Mouse (Mus musculus) stomach, embryonic 15.5 days (tissue): ENCODE measurements around the gene Galnt13. TPM values are rescaled to one million over a fixed set of nuclear protein-coding genes. Genes with fewer than 3 reads are reported as not detected.
"Not testable (repeated sequence)": the region's sequence is repeated elsewhere in the genome, so short reads cannot be mapped to it uniquely, and the experiment has no call there.

Experiments used
- ATAC-seq: fragments of 200-750 bp; cut with Nextera tagmentation; 2 replicates; pipeline ENCODE4 v1.8.0; 2017; ENCODE audit warnings: low read depth, moderate number of reproducible peaks, moderate TSS enrichment; ENCODE audit not compliant: insufficient read depth, low FRiP score
- H3K27ac ChIP-seq: fragments of 300-500 bp; sonication (generic); 2 replicates; pipeline ENCODE4 v1.5.1; 2015; ENCODE audit warnings: mild to moderate bottlenecking, inconsistent platforms
- H3K27me3 ChIP-seq: fragments of 300-500 bp; sonication (generic); replicated peaks from 2 replicates; pipeline ENCODE4 v1.6.1; 2015; ENCODE audit warnings: inconsistent platforms
- H3K36me3 ChIP-seq: fragments of 300-500 bp; sonication (generic); 2 replicates; pipeline ENCODE4 v1.6.1; 2015; ENCODE audit warnings: inconsistent platforms
- H3K4me1 ChIP-seq: fragments of 300-500 bp; sonication (generic); 2 replicates; pipeline ENCODE4 v1.6.1; 2015; ENCODE audit warnings: inconsistent platforms
- H3K4me2 ChIP-seq: fragments of 300-500 bp; sonication (generic); 2 replicates; pipeline ENCODE4 v1.6.1; 2015; ENCODE audit warnings: mild to moderate bottlenecking, inconsistent platforms
- H3K4me3 ChIP-seq: fragments of 300-500 bp; sonication (generic); replicated peaks from 2 replicates; pipeline ENCODE4 v1.5.1; 2015; ENCODE audit warnings: inconsistent platforms
- H3K9ac ChIP-seq: fragments of 300-500 bp; sonication (generic); 2 replicates; pipeline ENCODE4 v1.6.1; 2015; ENCODE audit warnings: inconsistent platforms
- H3K9me3 ChIP-seq: fragments of 300-500 bp; sonication (generic); 2 replicates; pipeline ENCODE4 v1.6.1; 2016; ENCODE audit warnings: inconsistent platforms
- WGBS: fragments of 180-500 bp; shearing (Covaris S2); methylation state at CpG from one replicate; pipeline ENCODE4 v1.1.7; 2015; 5-methylcytosine and 5-hydroxymethylcytosine counted together
- polyA plus RNA-seq: library from polyadenylated mRNA; unstranded; fragments of >200 nt; fragmentation: Nextera tagmentation; extraction: Ambion mirVana; gene quantifications from 2 replicates; pipeline ENCODE4 v1.2.1, GENCODE M21; 2015

Galnt13 gene
- polyA plus RNA-seq, 1 experiment from 2014 or later = 0.92 TPM

DNA sequence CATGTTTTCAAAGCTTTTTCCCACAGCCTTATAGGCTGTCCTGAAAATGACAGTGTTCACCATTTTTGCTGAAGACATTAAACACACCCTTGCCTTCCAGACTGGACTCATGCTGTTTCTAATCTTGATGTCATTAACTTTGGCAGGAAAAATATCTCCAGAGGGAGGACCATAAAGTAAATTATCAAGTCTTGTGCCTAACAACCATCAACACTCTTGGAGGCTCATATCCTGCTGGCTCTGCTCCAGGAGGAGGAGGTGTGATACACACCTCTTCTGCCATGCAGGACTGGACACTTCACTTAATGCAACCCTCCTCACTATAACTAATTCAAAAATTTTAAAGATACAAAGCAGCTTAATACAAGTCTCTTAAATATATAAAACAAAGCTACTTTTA is 502.0 kb downstream of the Galnt13 start:
- Histone ChIP-seq H3K9me3 (no peaks in the 10 kb centered on the region), H3K9ac (no peak overlapping the region), H3K27ac (no peak overlapping the region), H3K4me1 (no peaks in the 10 kb centered on the region), H3K4me3 (no peak overlapping the region), H3K36me3 (no peaks in the 10 kb centered on the region), H3K4me2 (no peak overlapping the region), H3K27me3 (no peaks in the 10 kb centered on the region)
- no peak for ATAC-seq

DNA sequence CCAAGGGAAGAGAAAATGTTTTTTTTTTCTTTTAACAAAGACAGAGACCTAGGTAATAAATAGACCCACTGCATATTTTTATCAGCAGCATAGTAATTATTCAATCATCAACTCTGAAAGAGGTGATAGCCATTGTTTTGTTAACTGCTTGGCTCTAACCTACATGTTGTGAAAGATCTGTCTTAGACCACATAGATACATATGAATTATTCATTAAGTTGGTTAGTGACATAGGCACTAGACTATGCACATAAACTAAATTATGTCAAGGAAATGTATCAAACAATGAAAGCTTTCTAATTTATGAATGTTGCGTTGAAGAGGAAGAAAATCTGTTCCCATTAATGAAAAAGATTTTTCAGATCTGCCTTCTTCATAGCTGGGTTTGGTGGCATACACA is 507.3 kb downstream of the Galnt13 start:
- Histone ChIP-seq H3K36me3 (no peaks in the 10 kb centered on the region), H3K9ac (no peak overlapping the region), H3K4me2 (no peak overlapping the region), H3K4me3 (no peak overlapping the region), H3K9me3 (no peaks in the 10 kb centered on the region), H3K27me3 (no peaks in the 10 kb centered on the region), H3K27ac (no peak overlapping the region), H3K4me1 (no peaks in the 10 kb centered on the region)
- no peak for ATAC-seq
- 92% methylated on average over 1 of the region's 1 CpGs for WGBS

DNA sequence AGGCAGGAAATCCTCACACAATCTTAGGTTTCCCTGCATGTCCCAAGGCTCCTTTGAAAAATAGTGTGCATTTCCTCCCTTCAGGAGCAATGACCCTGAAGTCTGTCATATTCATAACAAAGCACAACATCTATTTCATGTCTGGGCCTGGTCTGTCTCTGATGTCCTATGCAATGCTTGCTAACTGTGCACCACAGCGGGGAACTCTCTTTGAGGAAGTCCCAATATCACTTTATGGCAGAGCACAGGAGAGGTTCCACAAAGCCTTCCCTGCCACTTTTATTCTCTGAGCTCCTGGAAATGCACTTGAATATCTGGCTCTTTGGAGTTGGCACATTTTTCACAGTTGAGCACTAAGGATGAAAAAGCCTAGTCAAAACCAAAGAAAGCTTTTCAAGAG is 547.7 kb downstream of the Galnt13 start:
- Histone ChIP-seq H3K36me3 (no peaks in the 10 kb centered on the region), H3K4me3 (no peak overlapping the region), H3K27me3 (no peaks in the 10 kb centered on the region), H3K9me3 (no peaks in the 10 kb centered on the region), H3K4me2 (no peak overlapping the region), H3K4me1 (no peaks in the 10 kb centered on the region), H3K9ac (no peak overlapping the region), H3K27ac (no peak overlapping the region)
- ATAC-seq = no peak
- 78% methylated on average over 1 of the region's 1 CpGs for WGBS

DNA sequence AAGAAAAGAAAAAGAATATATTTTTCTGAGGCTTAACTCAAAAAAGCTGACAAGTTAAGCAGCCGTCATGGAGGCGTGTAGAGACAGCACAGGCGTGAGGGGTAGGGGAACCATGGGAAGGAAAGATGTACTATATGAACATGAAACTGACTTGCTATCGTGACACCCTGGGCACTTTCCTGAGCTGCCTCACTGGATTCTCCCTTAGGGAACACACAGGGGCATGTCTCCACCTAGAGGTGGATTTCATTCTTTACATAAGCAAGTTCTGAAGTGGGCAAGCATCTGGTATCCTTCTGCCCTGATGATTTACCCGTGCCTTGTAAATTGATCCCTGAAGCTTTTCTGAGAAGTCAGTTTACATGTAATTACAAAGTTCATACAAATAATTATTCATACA is 586.4 kb downstream of the Galnt13 start:
- not testable (repeated sequence) for H3K4me3 ChIP-seq, ATAC-seq, H3K4me1 ChIP-seq, H3K36me3 ChIP-seq, H3K4me2 ChIP-seq, H3K27me3 ChIP-seq, H3K9me3 ChIP-seq, H3K27ac ChIP-seq, H3K9ac ChIP-seq
- no CpG with 5 or more reads among the region's 5 CpGs for WGBS

DNA sequence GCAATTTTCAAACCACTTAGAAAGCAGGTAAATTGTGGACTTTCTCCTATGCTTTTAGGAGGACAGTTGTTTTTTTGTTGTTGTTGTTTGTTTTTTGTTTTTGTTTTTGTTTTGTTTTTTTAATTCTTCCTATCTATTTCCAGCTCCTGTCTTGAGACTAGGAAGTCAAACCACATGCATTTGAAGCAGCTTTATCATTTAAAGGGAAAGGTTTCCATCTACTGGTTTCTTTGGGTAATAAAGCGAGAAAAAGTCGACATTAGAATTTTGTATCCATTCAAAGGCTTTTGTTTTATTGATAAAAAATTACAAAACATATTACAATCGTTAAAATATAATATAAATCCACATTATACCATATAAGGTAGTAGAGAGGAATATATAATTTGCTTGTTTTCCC is 598.5 kb downstream of the Galnt13 start:
- H3K27me3 ChIP-seq = no peaks in the 10 kb centered on the region
- WGBS = 53% methylated on average over 3 of the region's 3 CpGs
- H3K27ac ChIP-seq = no peak overlapping the region
- no peak overlapping the region for H3K4me3 ChIP-seq
- H3K9me3 ChIP-seq = no peaks in the 10 kb centered on the region
- H3K4me2 ChIP-seq = no peak overlapping the region
- no peaks in the 10 kb centered on the region for H3K36me3 ChIP-seq
- no peak overlapping the region for H3K9ac ChIP-seq
- H3K4me1 ChIP-seq = no peaks in the 10 kb centered on the region
- no peak for ATAC-seq

DNA sequence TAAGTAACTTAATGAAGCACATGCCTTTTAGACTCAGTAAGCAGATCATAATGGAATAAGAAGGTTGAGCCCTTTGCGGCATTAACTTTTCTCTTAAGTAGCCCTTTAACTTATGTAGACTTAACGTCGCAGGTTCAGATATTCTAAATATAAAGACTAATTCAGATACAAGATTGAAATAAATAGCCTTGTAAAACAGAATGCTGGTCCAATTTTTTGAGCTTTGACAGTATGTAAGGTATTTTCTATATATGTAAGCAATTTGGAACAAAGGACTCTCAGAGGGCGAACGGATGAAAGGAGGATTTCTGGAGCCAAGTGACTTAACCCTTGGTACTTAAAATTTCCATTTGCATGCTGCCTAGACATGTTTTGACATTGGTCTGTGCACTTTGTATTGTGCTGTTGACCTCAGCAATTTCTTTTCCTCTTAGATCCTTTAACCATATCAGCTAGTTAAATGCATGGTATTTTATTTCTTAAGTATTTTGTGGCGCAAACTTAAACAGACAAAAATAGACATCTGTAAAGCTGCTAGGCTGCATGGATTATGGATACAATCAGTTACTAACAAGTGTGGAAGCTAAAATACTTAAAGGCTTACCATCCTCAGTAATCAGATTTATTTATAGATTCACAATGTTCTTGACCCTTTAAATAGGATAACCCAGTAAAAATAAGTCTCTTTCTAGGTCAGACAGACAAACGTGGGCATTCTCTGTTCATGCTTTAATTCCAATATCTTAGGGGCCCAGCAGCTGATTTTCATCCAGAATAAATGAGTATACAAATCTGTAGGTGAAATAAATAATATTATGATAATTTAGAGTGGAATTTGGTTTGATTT is 629.6 kb downstream of the Galnt13 start:
- Histone ChIP-seq H3K27me3 (no peaks in the 10 kb centered on the region), H3K9ac (no peak overlapping the region), H3K4me1 (no peaks in the 10 kb centered on the region), H3K4me2 (no peak overlapping the region), H3K4me3 (no peak overlapping the region), H3K9me3 (no peaks in the 10 kb centered on the region), H3K27ac (no peak overlapping the region), H3K36me3 (no peaks in the 10 kb centered on the region)
- no peak for ATAC-seq
- WGBS = 60% methylated on average over 7 of the region's 7 CpGs

DNA sequence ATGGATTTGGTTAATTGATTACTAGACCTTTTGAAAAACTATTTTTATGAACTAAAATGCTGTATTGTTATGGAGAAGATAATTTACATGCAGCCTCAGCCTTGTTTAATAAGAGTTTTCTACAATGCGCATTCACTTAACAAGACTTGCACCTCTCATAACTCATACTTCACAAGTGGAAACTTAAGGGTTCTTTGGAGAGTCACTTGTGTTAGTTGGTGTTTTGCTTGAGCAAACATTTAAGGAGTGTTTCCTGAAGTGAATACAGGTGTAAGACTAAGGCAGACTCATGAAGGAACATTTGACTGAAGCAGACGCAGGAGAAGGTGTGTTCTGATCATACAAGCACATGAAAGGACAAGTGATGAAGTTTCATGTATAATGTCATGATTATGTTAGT is 649.5 kb downstream of the Galnt13 start:
- no peaks in the 10 kb centered on the region for H3K9me3 ChIP-seq
- no peak overlapping the region for H3K4me2 ChIP-seq
- no peak overlapping the region for H3K9ac ChIP-seq
- H3K36me3 ChIP-seq = no peaks in the 10 kb centered on the region
- no peak for ATAC-seq
- H3K4me3 ChIP-seq = no peak overlapping the region
- no peak overlapping the region for H3K27ac ChIP-seq
- H3K27me3 ChIP-seq = no peaks in the 10 kb centered on the region
- no peaks in the 10 kb centered on the region for H3K4me1 ChIP-seq
- 94% methylated on average over 2 of the region's 2 CpGs for WGBS

DNA sequence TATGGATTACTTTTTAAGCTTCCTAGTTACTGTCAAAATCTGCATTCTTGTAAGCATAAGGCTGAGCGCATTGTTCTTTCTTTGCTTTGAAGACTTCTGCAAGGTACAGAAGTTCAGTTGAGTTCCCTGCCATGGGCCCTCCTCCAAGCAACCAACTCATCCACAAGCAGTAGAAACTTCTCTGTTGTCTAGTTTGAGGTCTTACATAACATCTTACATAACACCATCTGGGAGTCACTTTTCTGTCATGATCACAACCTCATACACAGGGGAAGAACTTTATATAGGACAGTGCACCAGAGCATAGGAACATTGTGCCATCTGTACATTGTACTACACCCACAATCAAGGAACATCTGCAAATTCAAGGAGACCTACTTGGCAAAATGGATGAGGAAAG is 651.9 kb downstream of the Galnt13 start:
- Histone ChIP-seq H3K4me1 (no peaks in the 10 kb centered on the region), H3K4me3 (no peak overlapping the region), H3K27me3 (no peaks in the 10 kb centered on the region), H3K4me2 (no peak overlapping the region), H3K27ac (no peak overlapping the region), H3K9me3 (no peaks in the 10 kb centered on the region), H3K36me3 (no peaks in the 10 kb centered on the region), H3K9ac (no peak overlapping the region)
- WGBS = 100% methylated on average over 1 of the region's 1 CpGs
- ATAC-seq = no peak

DNA sequence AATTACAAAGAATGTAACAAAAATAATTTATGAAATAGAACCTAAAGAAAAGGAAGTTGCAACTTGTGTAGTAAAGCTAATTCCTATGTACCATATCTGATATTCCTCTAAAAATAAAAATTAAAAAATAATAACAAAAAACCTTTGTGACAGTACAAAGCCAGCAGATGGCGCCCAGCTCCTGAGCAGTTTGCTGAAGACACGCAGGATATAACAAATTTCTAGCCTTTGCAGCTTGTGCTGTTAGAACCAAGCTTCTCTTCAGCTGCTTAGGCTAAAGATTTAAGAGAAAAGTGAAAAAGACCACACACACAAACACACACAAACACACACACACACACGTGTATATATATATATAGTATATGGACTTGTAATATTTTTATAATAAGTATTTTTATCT is 654.2 kb downstream of the Galnt13 start:
- WGBS = 15% methylated on average over 3 of the region's 3 CpGs
- Histone ChIP-seq H3K4me3 (no peak overlapping the region), H3K4me2 (no peak overlapping the region), H3K9me3 (no peaks in the 10 kb centered on the region), H3K27me3 (no peaks in the 10 kb centered on the region), H3K9ac (no peak overlapping the region), H3K36me3 (no peaks in the 10 kb centered on the region), H3K4me1 (no peaks in the 10 kb centered on the region), H3K27ac (no peak overlapping the region)
- ATAC-seq = no peak

DNA sequence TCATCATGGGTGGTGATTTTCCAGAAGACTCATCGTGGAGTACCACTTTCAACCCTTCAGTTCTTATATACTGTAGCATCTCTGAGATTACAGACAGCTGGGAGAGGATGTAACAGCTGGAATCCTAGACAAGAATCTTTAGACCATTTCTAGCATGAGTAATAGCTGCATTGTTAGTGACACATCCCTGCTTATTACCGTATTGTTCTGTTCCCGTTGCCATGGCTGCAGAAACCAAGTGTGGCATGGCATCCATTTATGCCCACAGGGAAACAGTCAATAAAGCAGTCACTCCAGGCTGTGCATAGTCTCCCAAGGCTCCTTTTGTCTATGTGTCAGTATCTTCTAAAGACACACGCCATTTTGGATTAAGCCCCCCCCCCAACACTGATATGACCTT is 655.4 kb downstream of the Galnt13 start:
- 73% methylated on average over 4 of the region's 4 CpGs for WGBS
- Histone ChIP-seq H3K27ac (no peak overlapping the region), H3K9me3 (no peaks in the 10 kb centered on the region), H3K36me3 (no peaks in the 10 kb centered on the region), H3K4me2 (no peak overlapping the region), H3K27me3 (no peaks in the 10 kb centered on the region), H3K4me3 (no peak overlapping the region), H3K9ac (no peak overlapping the region), H3K4me1 (no peaks in the 10 kb centered on the region)
- ATAC-seq = no peak

DNA sequence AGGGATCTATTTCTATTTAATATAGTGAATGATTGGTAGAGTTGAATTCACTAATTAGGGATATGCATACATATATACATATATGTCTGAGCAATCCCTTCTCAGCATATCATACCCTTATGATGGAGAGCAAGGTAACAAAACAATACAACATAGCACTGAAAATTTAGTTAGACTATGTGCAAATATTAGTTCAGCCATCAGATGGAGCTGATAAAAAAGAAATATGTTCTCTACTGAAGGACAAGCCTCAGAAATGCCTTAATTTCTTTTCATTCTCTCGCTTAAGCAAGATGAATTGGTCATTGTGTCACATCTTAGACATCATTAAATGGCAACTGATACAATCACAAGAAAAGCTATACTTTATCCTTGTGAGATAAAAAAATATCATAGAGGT is 663.0 kb downstream of the Galnt13 start:
- no peak overlapping the region for H3K9ac ChIP-seq
- no peaks in the 10 kb centered on the region for H3K4me1 ChIP-seq
- no peaks in the 10 kb centered on the region for H3K27me3 ChIP-seq
- no peak for ATAC-seq
- no peaks in the 10 kb centered on the region for H3K36me3 ChIP-seq
- H3K9me3 ChIP-seq = no peaks in the 10 kb centered on the region
- no peak overlapping the region for H3K27ac ChIP-seq
- WGBS = 60% methylated on average over 1 of the region's 1 CpGs
- H3K4me2 ChIP-seq = no peak overlapping the region
- no peak overlapping the region for H3K4me3 ChIP-seq

DNA sequence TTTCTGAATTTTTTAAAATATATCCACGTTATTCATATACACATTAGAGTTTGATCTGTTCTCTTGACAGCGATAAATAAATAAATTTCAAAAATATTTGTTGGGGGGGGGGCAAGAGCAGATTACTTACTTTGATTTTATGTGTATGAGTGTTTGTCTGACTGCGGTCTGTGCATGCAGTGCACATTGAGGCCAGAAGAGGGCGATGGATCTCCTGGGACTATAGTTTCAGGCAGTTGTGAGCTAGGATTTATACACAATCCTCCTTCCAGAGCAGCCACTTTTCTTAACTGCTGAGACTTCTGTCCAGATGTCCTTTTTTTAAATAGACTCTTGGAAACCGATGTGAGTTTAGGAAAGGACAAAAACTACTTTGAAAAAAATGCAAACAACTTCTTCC is 665.2 kb downstream of the Galnt13 start:
- Histone ChIP-seq H3K36me3 (no peaks in the 10 kb centered on the region), H3K27ac (no peak overlapping the region), H3K9ac (no peak overlapping the region), H3K4me2 (no peak overlapping the region), H3K4me3 (no peak overlapping the region), H3K27me3 (no peaks in the 10 kb centered on the region), H3K9me3 (no peaks in the 10 kb centered on the region), H3K4me1 (no peaks in the 10 kb centered on the region)
- WGBS = 59% methylated on average over 5 of the region's 5 CpGs
- no peak for ATAC-seq

DNA sequence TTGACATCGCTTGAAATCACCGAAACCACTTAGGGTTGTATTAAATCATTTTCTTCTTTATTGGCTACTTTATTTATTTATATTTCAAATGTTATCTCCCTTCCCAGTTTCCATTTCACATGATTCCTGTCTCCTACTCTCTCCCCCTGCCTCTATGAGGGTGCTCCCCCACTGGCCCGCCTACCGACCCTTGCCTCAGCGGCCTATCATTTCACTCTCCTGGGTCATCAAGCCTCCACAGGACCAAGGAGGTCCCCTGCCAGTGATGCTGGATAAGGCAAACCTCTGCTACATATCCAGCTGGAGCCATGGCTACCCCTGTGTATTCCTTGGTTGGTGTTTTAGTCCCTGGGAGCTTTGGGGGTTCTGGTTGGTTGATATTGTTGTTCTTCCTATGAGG is 667.4 kb downstream of the Galnt13 start:
- Histone ChIP-seq H3K4me2 (no peak overlapping the region), H3K9ac (no peak overlapping the region), H3K9me3 (no peaks in the 10 kb centered on the region), H3K27me3 (no peaks in the 10 kb centered on the region), H3K4me3 (no peak overlapping the region), H3K27ac (no peak overlapping the region), H3K4me1 (no peaks in the 10 kb centered on the region), H3K36me3 (no peaks in the 10 kb centered on the region)
- ATAC-seq = no peak
- WGBS = 95% methylated on average over 5 of the region's 5 CpGs
